Mouse (Mus musculus) midbrain, embryonic 16.5 days (tissue): ENCODE results near the gene Ccdc146. TPM values are rescaled to one million over a fixed set of nuclear protein-coding genes. Genes with fewer than 3 reads are reported as not detected.

Experiments used
- ATAC-seq: fragments of 200-750 bp; cut with Nextera tagmentation; 2 replicates; pipeline ENCODE4 v1.8.0; 2017; ENCODE audit warnings: moderate TSS enrichment
- H3K27ac ChIP-seq: fragments of 300-500 bp; sonication (generic); 2 replicates; pipeline ENCODE4 v1.5.1; 2014; ENCODE audit warnings: mild to moderate bottlenecking, low read length, mixed read lengths
- H3K27me3 ChIP-seq: fragments of 300-500 bp; sonication (generic); 2 replicates; pipeline ENCODE4 v1.6.1; 2014; ENCODE audit warnings: low read depth, low read length, mixed read lengths; ENCODE audit not compliant: control insufficient read depth, insufficient read depth
- H3K36me3 ChIP-seq: fragments of 300-500 bp; sonication (generic); 2 replicates; pipeline ENCODE4 v1.6.1; 2014; ENCODE audit warnings: mild to moderate bottlenecking, low read length, moderate library complexity, mixed read lengths; ENCODE audit not compliant: control insufficient read depth, insufficient read depth
- H3K4me1 ChIP-seq: fragments of 300-500 bp; sonication (generic); 2 replicates; pipeline ENCODE4 v1.6.1; 2014; ENCODE audit warnings: mild to moderate bottlenecking, low read length, mixed read lengths; ENCODE audit not compliant: control insufficient read depth, insufficient read depth
- H3K4me2 ChIP-seq: fragments of 300-500 bp; sonication (generic); 2 replicates; pipeline ENCODE4 v1.6.1; 2014; ENCODE audit warnings: mild to moderate bottlenecking, low read length, mixed read lengths
- H3K4me3 ChIP-seq: fragments of 300-500 bp; sonication (generic); 2 replicates; pipeline ENCODE4 v1.5.1; 2014; ENCODE audit warnings: low read depth, mild to moderate bottlenecking, low read length, moderate library complexity, mixed read lengths
- H3K9ac ChIP-seq: fragments of 300-500 bp; sonication (generic); 2 replicates; pipeline ENCODE4 v1.6.1; 2014; ENCODE audit warnings: low read depth, low read length, mixed read lengths
- H3K9me3 ChIP-seq: fragments of 300-500 bp; sonication (generic); replicated peaks from 2 replicates; pipeline ENCODE4 v1.6.1; 2014; ENCODE audit warnings: mild to moderate bottlenecking, low read length, mixed read lengths; ENCODE audit not compliant: control insufficient read depth, poor library complexity, severe bottlenecking
- WGBS: fragments of 180-500 bp; shearing (Covaris S2); extraction: QIAGEN DNeasy Blood & Tissue Kit; methylation state at CpG from one replicate; pipeline ENCODE4 v1.1.7; 2014; 5-methylcytosine and 5-hydroxymethylcytosine counted together
- polyA plus RNA-seq: library from polyadenylated mRNA; unstranded; fragments of >200 nt; fragmentation: Nextera tagmentation; extraction: Ambion mirVana; gene quantifications from 2 replicates; pipeline ENCODE4 v1.2.1, GENCODE M21; 2015

Ccdc146 gene
- polyA plus RNA-seq, 1 experiment from 2014 or later, result 0.90 TPM

DNA sequence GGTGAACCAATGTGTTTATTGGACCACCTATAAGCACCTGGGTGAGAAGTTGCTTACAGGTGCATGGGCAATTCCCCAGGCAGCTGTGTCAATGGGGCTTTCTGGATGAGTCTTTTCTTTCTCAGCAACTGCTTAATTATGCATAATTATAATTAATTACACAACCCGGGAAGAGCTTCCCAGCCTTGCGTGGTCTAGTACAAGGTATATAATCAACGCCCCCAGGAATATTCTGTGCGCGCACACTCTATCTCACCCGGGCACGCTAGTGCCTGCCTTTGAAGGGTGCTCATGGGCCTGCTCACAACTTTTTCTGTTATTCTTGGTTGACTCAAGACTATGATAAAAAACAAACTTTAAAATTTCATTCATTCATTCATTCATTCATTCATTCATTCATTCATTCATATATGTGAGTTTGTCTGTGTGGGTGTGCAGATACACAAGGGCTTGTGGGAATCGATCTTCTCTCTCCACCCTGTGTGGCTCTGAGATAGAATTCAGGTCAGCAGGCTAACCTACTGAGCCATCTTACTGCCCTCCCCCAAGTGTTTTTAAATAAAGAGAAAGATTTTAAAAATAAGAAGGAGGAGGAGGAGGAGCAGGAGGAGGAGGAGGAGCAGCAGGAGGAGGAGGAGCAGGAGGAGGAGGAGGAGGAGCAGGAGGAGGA lies 160.0 kb downstream of the Ccdc146 start:
- ATAC-seq, result no peak
- H3K9ac ChIP-seq, result no peak overlapping the region
- no peaks in the 10 kb centered on the region for H3K9me3 ChIP-seq
- WGBS, result 78% methylated on average over 8 of the region's 8 CpGs
- no peaks in the 10 kb centered on the region for H3K36me3 ChIP-seq
- no peak overlapping the region for H3K4me3 ChIP-seq
- peaks cover 4% of the 10 kb centered on the region; the same call in 1 of the 2 replicates for H3K4me1 ChIP-seq
- H3K27ac ChIP-seq, result no peak overlapping the region; the same call in 1 of the 2 replicates
- no peaks in the 10 kb centered on the region for H3K27me3 ChIP-seq
- H3K4me2 ChIP-seq, result no peak overlapping the region

DNA sequence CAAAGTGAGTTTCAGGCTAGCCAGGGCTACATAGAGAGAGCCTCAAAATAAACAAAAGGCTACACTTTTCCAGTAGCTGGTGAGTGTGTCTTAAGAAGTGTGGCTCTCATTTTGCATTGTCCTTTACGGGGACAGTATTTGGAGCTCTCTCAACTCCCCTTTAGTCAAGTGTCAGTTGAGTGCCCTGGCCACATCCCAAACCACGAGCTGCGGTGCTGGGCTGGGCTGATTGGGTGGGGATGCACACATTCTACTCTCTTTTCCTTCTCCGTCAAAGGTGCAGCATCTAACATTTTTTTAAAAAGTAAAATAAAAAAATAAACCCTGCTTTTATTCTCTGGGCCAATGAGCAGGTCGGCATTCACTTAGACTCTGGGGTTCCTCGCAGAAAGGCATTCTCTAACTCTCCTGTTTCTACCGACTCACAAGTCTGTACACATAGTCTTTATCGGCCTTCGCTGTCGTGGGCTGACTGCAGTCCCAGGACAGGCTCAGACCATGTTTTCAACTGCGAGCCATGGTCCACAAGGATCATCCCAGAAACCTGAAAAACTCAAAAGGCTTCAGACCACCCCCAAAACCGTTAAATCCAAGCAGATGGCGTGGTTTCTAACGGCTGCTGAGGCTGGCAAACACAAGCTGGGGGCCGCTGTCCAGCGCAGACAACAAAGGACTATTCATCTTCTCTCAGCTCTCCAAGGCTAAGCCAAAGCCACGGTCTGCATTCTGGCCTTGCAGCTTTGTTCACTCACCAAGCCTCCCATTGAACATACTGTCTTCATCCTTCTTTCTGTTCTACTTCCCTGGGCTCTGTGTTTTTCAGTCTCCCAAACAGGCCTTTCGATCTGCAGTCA lies 161.0 kb downstream of the Ccdc146 start:
- H3K4me2 ChIP-seq, result no peak overlapping the region

DNA sequence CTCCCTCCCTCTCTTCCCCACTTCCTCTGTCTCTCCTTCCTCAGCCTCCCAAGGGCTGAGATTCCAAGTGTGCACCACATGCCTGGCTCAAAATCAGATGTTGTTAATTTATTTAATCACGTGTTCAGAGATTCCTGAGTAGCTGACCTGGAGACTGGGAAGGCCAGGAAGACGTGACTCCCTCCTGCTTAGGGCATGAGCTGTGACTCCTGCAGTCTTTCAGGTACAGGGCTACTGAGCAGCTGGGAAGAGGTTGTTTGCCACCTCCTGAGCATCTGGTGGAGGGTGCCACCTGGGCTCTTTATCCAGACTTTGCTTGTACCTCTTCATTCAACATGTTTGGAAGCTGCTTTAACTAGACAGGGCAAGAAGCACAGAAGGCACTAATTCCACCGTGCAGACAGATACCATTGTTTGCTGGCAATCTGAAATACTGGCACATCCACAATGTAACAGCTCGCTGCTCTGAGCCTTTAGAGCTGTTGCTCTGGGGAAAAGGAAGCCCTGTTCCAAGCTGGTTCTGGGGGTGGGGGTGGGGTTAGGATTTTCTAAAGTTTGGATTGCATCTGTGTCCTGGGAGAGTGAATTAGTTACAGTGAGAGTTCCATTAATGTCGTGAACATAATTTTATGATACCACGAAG lies 163.2 kb downstream of the Ccdc146 start:
- ATAC-seq, result peak; percentile 33; the same call in 1 of the 2 replicates
- H3K4me2 ChIP-seq, result no peak overlapping the region
- no peaks in the 10 kb centered on the region for H3K36me3 ChIP-seq
- no peak overlapping the region for H3K9ac ChIP-seq
- H3K27me3 ChIP-seq, result no peaks in the 10 kb centered on the region
- peaks cover 4% of the 10 kb centered on the region; the same call in 1 of the 2 replicates for H3K4me1 ChIP-seq
- WGBS, result 28% methylated on average over 6 of the region's 6 CpGs
- H3K9me3 ChIP-seq, result no peaks in the 10 kb centered on the region
- H3K27ac ChIP-seq, result peak overlapping the region; percentile 10; the same call in 1 of the 2 replicates
- no peak overlapping the region for H3K4me3 ChIP-seq

More for the DNA sequence above, 161.0 kb downstream of the Ccdc146 start:
- Histone ChIP-seq H3K27ac (peak overlapping the region; percentile 48; the same call in 1 of the 2 replicates), H3K9ac (no peak overlapping the region), H3K36me3 (no peaks in the 10 kb centered on the region), H3K27me3 (no peaks in the 10 kb centered on the region), H3K4me3 (no peak overlapping the region), H3K4me1 (peaks cover 4% of the 10 kb centered on the region; the same call in 1 of the 2 replicates), H3K9me3 (no peaks in the 10 kb centered on the region)
- ATAC-seq, result peak; percentile 59; the same call in 1 of the 2 replicates
- WGBS, result 23% methylated on average over 18 of the region's 18 CpGs

DNA sequence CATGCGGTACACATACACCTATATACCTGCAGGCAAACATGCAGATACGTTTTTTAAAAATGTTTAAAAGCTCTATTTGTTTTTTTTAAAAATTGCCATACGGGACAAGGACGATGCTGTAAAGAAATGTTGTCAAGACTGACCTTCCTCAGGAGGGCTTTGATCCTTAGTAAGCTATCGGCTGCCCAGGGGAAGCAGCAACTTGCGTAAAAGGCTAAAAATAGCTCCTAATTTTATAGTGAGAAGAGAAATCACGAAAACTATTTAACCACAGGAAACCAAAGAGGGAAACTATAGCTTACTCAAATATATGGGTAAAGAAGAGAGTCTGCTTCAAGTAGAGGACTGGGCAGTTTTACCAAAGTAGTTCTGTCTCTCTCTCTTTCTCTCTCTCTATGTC lies 163.7 kb downstream of the Ccdc146 start:
- no peak overlapping the region for H3K27ac ChIP-seq

DNA sequence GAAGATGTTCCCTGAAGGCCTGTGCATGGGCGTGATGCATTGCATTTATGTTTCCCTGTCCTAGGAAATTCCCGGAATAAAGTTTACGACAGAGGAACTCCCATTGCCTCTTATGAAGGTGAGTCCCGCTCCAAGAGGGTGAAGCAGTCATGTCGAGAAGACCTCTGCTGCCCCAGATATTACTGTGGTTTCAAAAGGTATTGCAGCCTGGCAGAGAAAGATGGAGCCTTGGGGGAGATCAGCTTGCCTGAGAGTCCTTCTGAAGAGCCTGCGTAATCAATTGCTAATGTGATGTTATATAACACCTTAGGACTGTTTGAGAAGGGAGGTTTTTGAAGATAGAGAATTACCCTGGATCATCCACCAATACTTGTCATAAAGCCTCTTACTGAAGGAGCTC lies 166.7 kb downstream of the Ccdc146 start:
- 71% methylated on average over 6 of the region's 6 CpGs for WGBS

More for the DNA sequence above, 163.7 kb downstream of the Ccdc146 start:
- H3K4me3 ChIP-seq, result no peak overlapping the region
- H3K9ac ChIP-seq, result no peak overlapping the region
- H3K4me2 ChIP-seq, result no peak overlapping the region
- WGBS, result 77% methylated on average over 7 of the region's 7 CpGs
- H3K9me3 ChIP-seq, result no peaks in the 10 kb centered on the region
- H3K36me3 ChIP-seq, result no peaks in the 10 kb centered on the region
- H3K27me3 ChIP-seq, result no peaks in the 10 kb centered on the region
- no peak for ATAC-seq
- peaks cover 4% of the 10 kb centered on the region; the same call in 1 of the 2 replicates for H3K4me1 ChIP-seq

DNA sequence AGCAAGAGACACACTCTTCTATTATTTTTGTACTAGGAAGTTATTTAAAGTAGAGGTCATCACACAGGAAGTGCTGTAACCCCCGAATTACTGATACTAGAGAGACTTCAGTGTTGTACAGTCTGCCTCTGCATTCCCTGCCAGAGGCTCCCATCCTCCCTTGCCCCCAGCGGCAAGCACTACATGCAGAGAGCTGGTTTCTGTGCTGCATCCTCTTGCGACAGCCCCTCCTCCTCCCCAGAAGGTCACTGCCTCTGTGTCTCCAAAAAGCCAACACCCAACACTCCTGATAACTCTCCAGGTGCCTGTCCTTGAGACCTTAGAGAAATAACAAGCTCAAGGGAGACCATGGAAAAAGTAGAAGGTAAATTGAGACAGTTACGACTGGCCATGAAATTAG lies 167.4 kb downstream of the Ccdc146 start:
- Histone ChIP-seq H3K27me3 (no peaks in the 10 kb centered on the region), H3K9me3 (no peaks in the 10 kb centered on the region), H3K36me3 (no peaks in the 10 kb centered on the region), H3K9ac (no peak overlapping the region), H3K4me1 (peaks cover 4% of the 10 kb centered on the region; the same call in 1 of the 2 replicates), H3K27ac (no peak overlapping the region), H3K4me2 (no peak overlapping the region), H3K4me3 (no peak overlapping the region)
- no peak for ATAC-seq
- 77% methylated on average over 4 of the region's 4 CpGs for WGBS

More for the DNA sequence above, 166.7 kb downstream of the Ccdc146 start:
- no peak overlapping the region for H3K9ac ChIP-seq
- no peaks in the 10 kb centered on the region for H3K9me3 ChIP-seq
- H3K4me3 ChIP-seq, result no peak overlapping the region
- H3K36me3 ChIP-seq, result no peaks in the 10 kb centered on the region
- no peaks in the 10 kb centered on the region for H3K27me3 ChIP-seq
- no peak overlapping the region for H3K4me2 ChIP-seq
- H3K4me1 ChIP-seq, result peaks cover 4% of the 10 kb centered on the region; the same call in 1 of the 2 replicates
- no peak overlapping the region for H3K27ac ChIP-seq
- ATAC-seq, result no peak

DNA sequence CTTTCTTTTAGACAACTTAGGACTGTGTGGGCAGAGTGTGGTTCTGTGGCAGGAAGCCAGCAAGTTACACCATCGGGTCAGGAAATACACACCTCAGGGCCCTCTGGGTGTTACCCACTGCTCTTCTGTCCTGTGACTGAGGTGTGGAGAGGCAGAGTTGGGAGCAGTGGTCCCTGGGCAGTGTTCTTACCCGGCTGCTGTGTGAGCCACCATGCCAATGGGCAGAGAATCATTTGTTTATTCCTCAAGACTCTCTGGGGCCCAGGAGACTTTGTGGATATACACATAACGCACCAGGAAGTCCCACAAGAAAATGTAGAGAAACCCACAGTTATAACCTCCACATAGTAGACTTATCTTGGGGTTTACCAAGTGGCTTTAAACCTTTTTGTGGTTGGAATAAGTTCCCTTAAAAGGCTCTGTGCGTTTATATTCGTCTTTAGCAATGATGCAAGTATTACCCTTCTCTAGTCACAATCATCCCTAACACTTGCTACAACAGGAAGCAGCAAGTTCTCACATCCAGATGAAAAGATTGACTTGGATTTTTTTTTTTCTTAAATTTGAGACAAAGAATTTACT lies 168.8 kb downstream of the Ccdc146 start:
- no peaks in the 10 kb centered on the region for H3K27me3 ChIP-seq
- no peak overlapping the region for H3K27ac ChIP-seq
- H3K4me1 ChIP-seq, result no peaks in the 10 kb centered on the region
- 92% methylated on average over 5 of the region's 5 CpGs for WGBS
- ATAC-seq, result no peak
- H3K9ac ChIP-seq, result no peak overlapping the region
- no peaks in the 10 kb centered on the region for H3K36me3 ChIP-seq
- no peak overlapping the region for H3K4me2 ChIP-seq
- no peaks in the 10 kb centered on the region for H3K9me3 ChIP-seq
- no peak overlapping the region for H3K4me3 ChIP-seq

DNA sequence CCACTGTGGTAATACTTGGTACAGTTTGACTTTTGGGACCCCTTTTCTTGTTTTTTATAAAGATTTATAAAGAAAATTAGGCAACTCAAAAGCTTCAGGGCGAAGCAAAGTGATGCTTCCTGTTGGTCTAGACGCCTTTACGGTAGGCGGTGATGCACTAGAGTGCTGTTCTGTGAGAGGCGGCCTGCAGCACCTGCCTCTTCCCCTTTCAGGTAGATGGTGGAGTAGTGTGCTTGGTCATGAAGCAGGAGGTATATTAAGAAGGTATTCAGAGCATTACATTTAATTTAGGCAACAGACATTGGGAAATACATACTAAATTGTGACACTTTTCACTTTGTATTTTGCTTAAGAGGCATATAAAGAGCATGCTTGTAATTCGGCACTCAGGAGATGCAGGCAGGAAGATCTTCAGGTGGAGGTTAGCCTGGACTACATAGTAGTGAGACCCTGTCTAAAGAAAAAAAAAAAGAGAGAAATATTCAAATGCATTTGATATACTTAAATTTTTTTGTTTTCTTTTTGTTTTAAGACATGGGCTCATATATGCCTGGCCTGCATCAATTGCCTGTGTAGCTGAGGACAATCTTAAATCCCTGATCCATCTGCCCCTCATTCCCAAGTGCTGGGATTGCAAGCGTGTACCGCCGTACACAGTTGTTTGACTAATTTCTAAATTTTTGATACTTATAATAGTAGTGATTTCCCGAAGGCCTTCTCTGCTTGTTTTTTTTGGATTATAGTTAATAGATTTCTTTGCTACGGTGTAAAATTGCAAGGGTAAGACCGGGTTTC lies 169.5 kb downstream of the Ccdc146 start:
- Histone ChIP-seq H3K36me3 (no peaks in the 10 kb centered on the region), H3K9ac (no peak overlapping the region), H3K4me2 (no peak overlapping the region), H3K4me1 (no peaks in the 10 kb centered on the region), H3K4me3 (no peak overlapping the region), H3K9me3 (no peaks in the 10 kb centered on the region), H3K27ac (no peak overlapping the region), H3K27me3 (no peaks in the 10 kb centered on the region)
- 94% methylated on average over 12 of the region's 12 CpGs for WGBS
- no peak for ATAC-seq
